Mouse (Mus musculus) left cerebral cortex, adult 9 months (tissue): ENCODE data around the gene Ldlrad3.

Experiments
- DNase-seq, 2 experiments: peaks; one replicate each; pipeline ENCODE4 v3.0.0; 2022; ENCODE audit warnings: low spot score in 2 of 2

The Ldlrad3 gene

DNA sequence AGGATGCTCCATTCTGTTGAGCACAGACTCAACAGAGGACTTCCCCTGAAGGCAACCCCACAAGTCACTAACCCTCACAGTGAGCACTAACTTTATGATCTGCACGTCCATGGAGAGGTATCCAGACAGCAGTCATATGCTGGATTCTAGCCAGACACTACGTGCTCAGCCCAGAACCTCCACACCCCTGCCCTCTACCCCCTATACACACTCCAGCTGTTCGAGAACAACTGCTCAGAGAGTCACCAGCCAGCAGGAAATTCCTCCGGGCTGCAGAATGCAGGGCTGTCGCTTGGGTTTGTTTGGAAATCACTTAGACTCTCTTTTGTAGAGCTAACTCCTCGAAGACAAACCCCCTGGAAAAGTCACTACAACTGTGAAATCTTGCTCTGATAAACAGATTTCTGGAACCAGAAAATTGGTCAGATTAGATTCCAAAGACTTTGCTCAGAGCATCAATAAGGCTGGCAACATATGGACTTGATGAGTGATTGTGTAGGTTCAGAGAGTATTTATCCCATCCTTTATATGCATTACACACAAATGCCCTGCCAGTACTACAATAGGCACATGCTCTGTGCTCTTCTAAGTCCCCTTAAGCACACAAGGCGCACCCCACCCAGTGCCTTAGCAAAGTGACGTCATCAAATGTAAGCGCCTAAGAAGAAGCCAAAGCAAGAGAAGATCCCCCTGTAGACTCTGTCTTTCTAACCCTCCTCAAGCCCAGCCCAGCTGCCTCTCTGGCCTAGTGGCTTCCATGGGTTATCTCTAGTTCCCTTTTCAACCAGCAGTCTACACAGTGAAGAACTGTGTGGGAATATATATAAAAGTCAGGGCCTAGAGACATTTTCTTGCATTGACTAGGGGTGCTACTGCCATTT, 69.4 kb downstream of the Ldlrad3 start:
- DNase-seq: no peak

- no peak for DNase-seq
These were observed 72.4 kb downstream of the Ldlrad3 start for GRCm38 (mm10) chr2:102113801-102114200.

GRCm38 (mm10) chr2:102113323-102113722, 72.9 kb downstream of the Ldlrad3 start:
- DNase-seq: no peak

- no peak for DNase-seq
These were observed 74.2 kb downstream of the Ldlrad3 start for GRCm38 (mm10) chr2:102111906-102112499.

GRCm38 (mm10) chr2:102110306-102110705, 75.9 kb downstream of the Ldlrad3 start:
- no peak for DNase-seq

DNA sequence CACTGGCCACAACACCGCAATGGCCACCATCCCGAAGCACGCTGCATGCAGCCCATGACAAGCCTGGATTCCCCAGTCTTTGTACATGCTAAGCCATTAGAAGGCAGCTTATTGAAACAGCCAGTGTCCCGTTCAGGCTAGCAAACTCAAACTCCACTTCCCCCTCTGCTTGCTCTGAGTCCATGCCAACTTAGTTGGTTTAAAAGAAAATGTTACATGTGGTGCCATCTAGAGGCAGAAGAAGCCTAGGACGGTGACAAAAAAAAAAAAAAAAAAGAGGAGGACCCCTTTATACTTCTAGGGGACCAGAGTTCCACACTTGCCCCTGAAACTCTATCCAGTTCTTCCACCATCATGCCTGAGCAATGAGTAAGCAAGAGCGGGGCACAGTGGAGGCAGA, 78.9 kb downstream of the Ldlrad3 start:
- no peak for DNase-seq

DNA sequence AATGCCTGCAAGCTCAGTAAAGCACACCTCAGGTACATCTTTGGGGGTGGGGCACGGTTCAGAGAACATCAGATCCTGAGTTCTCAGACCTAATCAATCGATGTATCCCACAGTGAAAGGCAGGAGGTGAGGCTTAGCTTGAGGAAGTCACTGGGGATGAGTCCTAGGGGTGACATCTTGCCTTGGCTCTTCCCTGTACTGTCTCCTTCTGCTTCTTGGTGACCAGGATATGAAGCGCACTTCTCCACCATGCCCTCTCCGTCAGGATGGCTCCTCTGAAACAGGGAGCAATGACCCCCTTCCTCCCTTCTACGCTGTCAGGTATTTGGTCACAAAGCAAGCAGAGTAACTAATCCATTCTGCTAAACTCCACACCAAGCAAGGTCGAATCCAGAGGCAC, 79.5 kb downstream of the Ldlrad3 start:
- no peak for DNase-seq

DNA sequence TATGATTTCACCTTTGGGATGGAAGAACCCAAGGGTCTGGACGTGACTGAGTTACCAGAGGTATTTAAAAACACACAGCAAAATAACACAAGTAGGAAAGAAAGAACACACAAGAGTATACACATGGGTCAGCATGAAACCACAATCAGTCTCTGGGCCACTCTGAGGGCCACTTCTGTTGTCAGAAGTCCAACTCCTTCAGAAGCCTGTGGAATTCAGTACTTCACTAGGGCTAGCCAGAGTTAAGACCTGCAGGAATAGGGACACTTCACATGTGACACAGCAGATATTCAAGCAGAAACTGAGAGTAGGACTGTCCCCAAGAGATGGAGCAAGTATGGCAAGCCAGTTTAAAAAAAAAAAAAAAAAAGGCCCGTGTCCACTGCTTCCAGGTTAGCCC, 80.7 kb downstream of the Ldlrad3 start:
- DNase-seq: no peak

GRCm38 (mm10) chr2:102103955-102104354, 82.2 kb downstream of the Ldlrad3 start:
- peak in 1 of 2 experiments; percentile 67 for DNase-seq

GRCm38 (mm10) chr2:102100490-102100889, 85.7 kb downstream of the Ldlrad3 start:
- DNase-seq: no peak

- DNase-seq: no peak
These were observed 86.3 kb downstream of the Ldlrad3 start for GRCm38 (mm10) chr2:102099702-102100450.

DNA sequence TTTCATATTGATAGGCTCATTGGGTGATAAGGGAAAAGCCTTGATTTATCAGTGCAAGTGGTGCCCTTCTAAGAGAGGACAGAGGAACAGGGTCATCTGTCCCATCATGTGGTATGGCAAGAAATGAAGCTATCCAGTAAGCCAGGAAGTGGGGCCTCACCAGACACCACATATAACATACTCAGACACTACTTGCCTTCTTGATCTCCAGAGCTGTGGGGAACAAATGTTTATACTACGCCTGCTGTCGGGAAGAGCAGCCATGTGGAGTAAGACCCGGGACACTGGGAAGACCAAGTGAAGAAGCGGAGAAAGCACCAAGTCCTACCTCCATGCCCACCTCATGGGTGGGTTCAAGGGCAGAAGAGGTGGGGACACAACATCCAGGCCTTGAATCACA, 86.9 kb downstream of the Ldlrad3 start:
- DNase-seq: no peak

DNA sequence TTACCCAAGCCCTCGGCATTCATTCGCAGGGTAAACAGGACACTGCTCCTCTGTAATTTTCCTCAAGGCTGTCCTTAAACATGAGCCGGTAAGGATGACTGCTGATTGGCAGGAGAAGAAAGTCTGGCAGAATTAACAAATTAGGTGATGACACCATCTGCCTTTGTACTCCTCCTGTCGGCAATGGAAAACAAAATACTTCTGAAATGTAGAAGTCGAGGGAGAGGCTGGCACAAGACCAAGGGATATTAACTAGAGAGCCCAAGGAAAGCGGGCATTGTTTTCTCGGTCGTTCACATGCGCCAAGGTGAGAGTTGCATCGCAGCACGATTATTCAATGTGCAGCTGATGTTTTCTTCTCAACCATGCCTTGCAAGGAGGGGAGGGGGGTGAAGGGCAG, 91.4 kb downstream of the Ldlrad3 start:
- no peak for DNase-seq

GRCm38 (mm10) chr2:102094281-102094680, 91.9 kb downstream of the Ldlrad3 start:
- no peak for DNase-seq

DNA sequence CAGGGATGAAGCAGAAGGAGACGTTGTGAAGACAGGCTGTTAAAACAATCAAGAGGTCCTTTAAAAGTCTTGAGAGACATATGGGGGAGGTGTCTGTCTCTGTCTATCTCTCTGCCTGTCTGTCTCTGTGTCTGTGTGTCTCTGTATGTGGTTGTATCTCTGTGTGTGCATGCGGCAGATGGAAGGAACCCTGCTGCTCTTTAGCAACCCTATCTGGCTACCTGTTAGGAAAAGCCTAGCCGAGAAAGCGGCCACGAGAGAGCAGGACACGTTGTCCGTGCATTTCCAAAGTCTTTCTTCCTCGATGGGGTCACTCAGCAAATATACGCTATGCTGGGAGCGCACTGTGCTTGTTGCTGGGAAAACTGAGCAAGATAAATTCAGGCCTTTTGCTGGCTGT, 93.6 kb downstream of the Ldlrad3 start:
- no peak for DNase-seq

DNA sequence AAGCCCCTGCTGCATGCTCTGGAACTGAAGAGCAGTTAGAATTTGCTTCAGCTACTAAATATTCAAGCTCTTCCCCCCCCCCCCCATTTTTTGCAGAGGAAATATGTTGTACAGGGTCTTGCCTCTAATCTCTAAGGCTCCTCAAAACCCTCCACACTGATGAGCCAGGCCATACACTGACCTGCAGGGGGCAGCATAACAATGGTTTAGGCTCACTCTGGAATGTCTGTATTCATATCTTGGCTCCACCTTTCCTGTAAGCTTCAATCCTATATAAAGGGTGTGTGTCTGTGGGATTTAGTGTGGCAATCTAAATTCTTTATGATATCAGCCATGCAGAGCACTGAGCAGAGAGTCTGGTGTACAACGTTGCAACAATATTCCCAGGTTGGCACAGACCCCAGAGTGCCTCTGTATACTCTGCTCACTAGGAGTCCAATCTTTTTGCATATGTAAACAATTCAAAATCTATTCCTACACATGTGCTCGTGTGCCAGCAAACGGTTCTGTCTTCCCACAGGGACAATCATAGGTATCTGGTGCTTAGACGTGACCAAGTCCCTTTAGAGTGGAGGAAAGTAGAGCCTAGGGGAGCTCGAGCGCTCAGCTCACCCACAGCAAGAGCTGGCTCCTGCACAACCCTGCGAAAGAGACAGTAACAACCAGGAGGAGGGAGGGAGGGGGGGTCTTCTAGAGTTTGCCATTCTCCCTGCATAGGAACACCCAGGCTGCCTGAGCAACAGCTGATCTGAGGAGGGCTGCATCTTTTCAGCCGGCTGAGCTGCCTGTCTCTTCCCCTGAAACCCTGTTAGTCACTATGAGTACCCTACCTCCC, 94.5 kb downstream of the Ldlrad3 start:
- peak in 1 of 2 experiments; percentile 88 for DNase-seq

- DNase-seq: no peak
These were observed 98.4 kb downstream of the Ldlrad3 start for GRCm38 (mm10) chr2:102087787-102088186.

- DNase-seq: no peak
These were observed 99.6 kb downstream of the Ldlrad3 start for GRCm38 (mm10) chr2:102086583-102086982.

DNA sequence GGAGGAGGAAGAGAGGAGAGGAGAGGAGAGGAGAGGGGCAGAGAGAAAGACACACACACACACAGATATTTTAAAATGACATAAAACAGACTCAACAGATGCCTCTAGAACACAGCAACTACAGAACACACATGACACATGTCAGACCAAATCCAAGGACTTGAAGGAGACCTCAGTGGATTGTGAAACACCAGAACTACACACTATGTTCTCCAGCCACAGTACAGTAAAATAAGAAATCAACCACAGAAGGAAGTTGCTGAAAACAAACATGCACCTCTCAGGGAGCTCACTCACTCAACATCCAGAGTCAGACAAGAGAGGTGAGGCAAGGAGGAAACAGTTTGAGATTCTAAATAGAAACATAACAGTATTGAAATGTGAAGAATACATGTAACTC, 103.4 kb downstream of the Ldlrad3 start:
- DNase-seq: no peak

- DNase-seq: peak in 1 of 2 experiments; percentile 87
These were observed 108.6 kb downstream of the Ldlrad3 start for GRCm38 (mm10) chr2:102077554-102077953.

GRCm38 (mm10) chr2:102076237-102076636, 109.9 kb downstream of the Ldlrad3 start:
- DNase-seq: no peak
